In the genomic region with DNA sequence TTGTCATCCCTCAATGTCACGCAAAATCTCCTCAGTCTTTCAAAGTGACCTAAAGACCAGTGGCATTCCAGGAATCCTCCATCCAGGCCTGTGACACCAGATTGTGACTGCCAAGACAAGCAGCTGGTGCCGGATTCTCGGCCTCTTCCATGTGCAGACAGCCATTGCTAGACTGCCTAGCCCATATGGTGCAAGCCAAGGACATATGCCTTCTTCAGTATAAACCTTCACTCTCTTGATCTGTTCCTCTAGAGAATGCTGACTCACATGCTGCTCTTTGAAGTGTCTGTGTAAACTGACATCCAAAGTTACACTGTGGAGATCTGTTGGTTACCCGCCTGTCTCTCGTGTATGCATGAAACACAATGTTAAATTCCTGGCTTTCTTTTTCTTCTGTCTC, we compare ENCODE assay signal across 13 mouse cellular contexts.
DNase-seq lines count a peak whose midpoint lies in the region; ATAC-seq lines count a peak whose summit lies in the region.
"Had no signal": no experiment of that assay in that cellular context is flagged by ENCODE, and none has a peak within 500 bp of the region (broad histone marks: within the 10 kb centered on the region; RNA-seq: fewer than 3 reads in every experiment).

No protein-coding gene starts in this region.

- peak; percentile 13 to 15 for DNase-seq in heart, postnatal 10 days
- DNase-seq in heart, embryonic 10.5 days (ENCODE audit: low spot score), result no peak
- DNase-seq in cerebellum, adult 9-10 months, result peak; percentile 13
- DNase-seq in layer of hippocampus, adult 8-10 months (ENCODE audit: low spot score in 2 of 2), result peak; percentile 47 to 51
- peak; percentile 46 for DNase-seq in left cerebral cortex, postnatal 4 days
- no peak for DNase-seq in retina, postnatal 1 day
- DNase-seq in adrenal gland, postnatal 36 days, result no peak
- DNase-seq: gastrocnemius, postnatal 14 days; heart, postnatal 36 days; kidney, adult 2 months; liver, postnatal 0 days had no signal

- ATAC-seq in erythroblast, adult 5-6 weeks (replicated peaks; ENCODE audit: low FRiP score, poor library complexity, severe bottlenecking), result no peak
- ATAC-seq: liver, postnatal 0 days had no signal

- no peaks in the 10 kb centered on the region for H3K36me3 ChIP-seq in heart, embryonic 10.5 days
- H3K36me3 ChIP-seq: embryonic facial prominence, embryonic 13.5 days had no signal

- H3K27ac ChIP-seq in heart, embryonic 10.5 days, result no peak overlapping the region
- H3K27ac ChIP-seq: embryonic facial prominence, embryonic 13.5 days had no signal

- H3K4me3 ChIP-seq in heart, embryonic 10.5 days, result no peak overlapping the region
- H3K4me3 ChIP-seq: embryonic facial prominence, embryonic 13.5 days had no signal

- no peaks in the 10 kb centered on the region for H3K9me3 ChIP-seq in heart, embryonic 10.5 days
- H3K9me3 ChIP-seq: embryonic facial prominence, embryonic 13.5 days had no signal

- no peaks in the 10 kb centered on the region for H3K4me1 ChIP-seq in heart, embryonic 10.5 days
- H3K4me1 ChIP-seq: embryonic facial prominence, embryonic 13.5 days had no signal

- 66% methylated on average over 5 of the region's 5 CpGs for WGBS in heart, embryonic 10.5 days

- H3K27me3 ChIP-seq in heart, embryonic 10.5 days (ENCODE audit: insufficient read depth, poor library complexity, severe bottlenecking), result no peaks in the 10 kb centered on the region
- H3K27me3 ChIP-seq: embryonic facial prominence, embryonic 13.5 days had no signal

- intact Hi-C loops in heart, postnatal 10 days (cut with DNase I), result no loop called here
- intact Hi-C loops in left cerebral cortex, postnatal 4 days (cut with DNase I), result no loop called here

Comparison
In these comparisons a context has a peak if more than half of its experiments do, and no peak if none do; other contexts are left out.
1. DNase-seq: peak in heart, postnatal 10 days (2 of 2), cerebellum, adult 9-10 months (single experiment), layer of hippocampus, adult 8-10 months (2 of 2) and left cerebral cortex, postnatal 4 days (single experiment); none in heart, embryonic 10.5 days (single experiment), retina, postnatal 1 day (single experiment) and adrenal gland, postnatal 36 days (0 of 2).